Comparison of ENCODE assay signal across 11 mouse cellular contexts in genomic region chr14:118209642-118210041, GRCm38 (mm10). TPM values are rescaled to one million over a fixed set of nuclear protein-coding genes. Genes with fewer than 3 reads are reported as not detected.
DNase-seq lines count a peak whose midpoint lies in the region; ATAC-seq and TF ChIP-seq lines count a peak whose summit lies in the region.
"Had no signal": no experiment of that assay in that cellular context is flagged by ENCODE, and none has a peak within 500 bp of the region (broad histone marks: within the 10 kb centered on the region; RNA-seq: fewer than 3 reads in every experiment).

No protein-coding gene starts in this region.

- no peak for ATAC-seq in hindbrain, postnatal 0 days

- H3K27ac ChIP-seq in heart, embryonic 10.5 days, result no peak overlapping the region
- no peak overlapping the region for H3K27ac ChIP-seq in hindbrain, postnatal 0 days
- H3K27ac ChIP-seq: limb, embryonic 13.5 days had no signal

- H3K9ac ChIP-seq in hindbrain, postnatal 0 days (replicated peaks; ENCODE audit: low read length), result no peak overlapping the region
- H3K9ac ChIP-seq: limb, embryonic 13.5 days had no signal

- peak; percentile 66 for TF ChIP-seq CTCF in hindbrain, postnatal 0 days (IDR thresholded peaks at IDR 0.05; ENCODE audit: low read depth)

- H3K4me3 ChIP-seq in heart, embryonic 10.5 days, result no peak overlapping the region
- no peak overlapping the region for H3K4me3 ChIP-seq in hindbrain, postnatal 0 days (ENCODE audit: low read length)
- H3K4me3 ChIP-seq: limb, embryonic 13.5 days had no signal

- no peaks in the 10 kb centered on the region for H3K9me3 ChIP-seq in heart, embryonic 10.5 days
- H3K9me3 ChIP-seq in hindbrain, postnatal 0 days (ENCODE audit: low read length), result no peaks in the 10 kb centered on the region
- H3K9me3 ChIP-seq: limb, embryonic 13.5 days had no signal

- peaks cover 8% of the 10 kb centered on the region; the same call in 1 of the 2 replicates for H3K27me3 ChIP-seq in heart, embryonic 10.5 days (ENCODE audit: insufficient read depth, poor library complexity, severe bottlenecking)
- H3K27me3 ChIP-seq in hindbrain, postnatal 0 days (ENCODE audit: insufficient read depth, low read length), result no peaks in the 10 kb centered on the region

- WGBS in heart, embryonic 10.5 days, result 27% methylated on average over 5 of the region's 5 CpGs
- 7% methylated on average over 5 of the region's 5 CpGs for WGBS in hindbrain, postnatal 0 days

- no peaks in the 10 kb centered on the region for H3K4me1 ChIP-seq in heart, embryonic 10.5 days
- no peaks in the 10 kb centered on the region for H3K4me1 ChIP-seq in hindbrain, postnatal 0 days (ENCODE audit: insufficient read depth, low read length)
- H3K4me1 ChIP-seq: limb, embryonic 13.5 days had no signal

- H3K4me2 ChIP-seq in hindbrain, postnatal 0 days (ENCODE audit: low read depth, low read length), result no peak overlapping the region
- H3K4me2 ChIP-seq: limb, embryonic 13.5 days had no signal

- DNase-seq in heart, adult 11 months, result peak; percentile 34
- DNase-seq in heart, embryonic 10.5 days (ENCODE audit: low spot score), result no peak
- peak; percentile 42 to 49 for DNase-seq in right cerebral cortex, postnatal 10 days (ENCODE audit: low spot score in 2 of 2)
- DNase-seq in right cerebral cortex, postnatal 25 days, result no peak
- peak; percentile 85 for DNase-seq in hindbrain, postnatal 0 days (ENCODE audit: low spot score)
- peak; percentile 75 for DNase-seq in retina, postnatal 1 day
- no peak for DNase-seq in thymus, postnatal 10 days (ENCODE audit: low spot score in 2 of 2)
- DNase-seq in ovary, adult 18-20 months (ENCODE audit: low spot score), result no peak

- H3K36me3 ChIP-seq in heart, embryonic 10.5 days, result no peaks in the 10 kb centered on the region
- H3K36me3 ChIP-seq in hindbrain, postnatal 0 days (ENCODE audit: insufficient read depth, low read length), result no peaks in the 10 kb centered on the region
- H3K36me3 ChIP-seq: limb, embryonic 13.5 days had no signal

RNA-seq across cellular contexts. Expression of gene Sox21, which starts 27.2 kb away (rescaled TPM):
- 0.04 and 0.09 TPM in 2 replicates for polyA plus RNA-seq in heart, embryonic 10.5 days (2016; fragmentation: Nextera tagmentation; extraction: Ambion mirVana)
- 15.9 and 20.1 TPM in 2 replicates for total RNA-seq in hindbrain, postnatal 0 days (2014; rRNA removed)
- polyA plus RNA-seq in hindbrain, postnatal 0 days (2015; fragmentation: Nextera tagmentation; extraction: Ambion mirVana), result 4.1 TPM in 2 replicates
- polyA plus RNA-seq: spleen, adult 2 months had no signal

RNA-seq across cellular contexts. Expression of gene Gm9376, which starts 57.1 kb away (rescaled TPM):
- polyA plus RNA-seq in heart, embryonic 10.5 days (2016; fragmentation: Nextera tagmentation; extraction: Ambion mirVana), result not detected in 2 replicates
- total RNA-seq in hindbrain, postnatal 0 days (2014; rRNA removed), result not detected in 2 replicates
- polyA plus RNA-seq in hindbrain, postnatal 0 days (2015; fragmentation: Nextera tagmentation; extraction: Ambion mirVana), result not detected in 2 replicates
- polyA plus RNA-seq: frontal cortex, adult 2 months; limb, embryonic 13.5 days; spleen, adult 2 months had no signal

Comparison
In these comparisons a context has a peak if more than half of its experiments do, and no peak if none do; other contexts are left out.
1. DNase-seq: peak in heart, adult 11 months (single experiment), right cerebral cortex, postnatal 10 days (2 of 2), hindbrain, postnatal 0 days (single experiment) and retina, postnatal 1 day (single experiment); none in heart, embryonic 10.5 days (single experiment), right cerebral cortex, postnatal 25 days (single experiment), thymus, postnatal 10 days (0 of 2) and ovary, adult 18-20 months (single experiment).